Mouse (Mus musculus) MEL (cell line): ENCODE data around the gene Xylb.

ENCODE experiments used
- HCFC1 ChIP-seq: IDR thresholded peaks from 2 replicates; pipeline ENCODE4 v1.6.1; 2012; ENCODE audit warnings: low read depth, mild to moderate bottlenecking, inconsistent platforms, low read length, improper control_type of control experiment, moderate library complexity
- MEF2A ChIP-seq: IDR thresholded peaks from 2 replicates; pipeline ENCODE4 v1.6.1; 2014; ENCODE audit warnings: low read depth, mild to moderate bottlenecking, inconsistent platforms, low read length, improper control_type of control experiment; ENCODE audit not compliant: poor library complexity, insufficient replicate concordance, severe bottlenecking; ENCODE audit errors: extremely low read depth
- MXI1 ChIP-seq: IDR thresholded peaks from 2 replicates; pipeline ENCODE4 v1.6.1; 2011; ENCODE audit warnings: mild to moderate bottlenecking, low read depth, low read length, improper control_type of control experiment
- POLR2A ChIP-seq, 2 experiments: IDR thresholded peaks; 2 replicates each; pipeline ENCODE4 v1.6.1; 2011 to 2012; ENCODE audit warnings: low read length in 2 of 2, mild to moderate bottlenecking in 2 of 2, control low read depth in 1 of 2, improper control_type of control experiment in 1 of 2, low read depth in 1 of 2, moderate library complexity in 1 of 2; ENCODE audit not compliant: control insufficient read depth in 1 of 2, insufficient read depth in 1 of 2, poor library complexity in 1 of 2
- RAD21 ChIP-seq: IDR thresholded peaks from 2 replicates; pipeline ENCODE4 v1.6.1; 2011; ENCODE audit warnings: mild to moderate bottlenecking, low read depth, low read length, improper control_type of control experiment
- ZNF384 ChIP-seq: IDR thresholded peaks from 2 replicates; pipeline ENCODE4 v1.6.1; 2012; ENCODE audit warnings: low read depth, mild to moderate bottlenecking, inconsistent platforms, low read length, improper control_type of control experiment

- TF ChIP-seq ZNF384 = no peak
- TF ChIP-seq RAD21 = no peak
- no peak for TF ChIP-seq MXI1
- no peak for TF ChIP-seq POLR2A (IDR thresholded peaks at IDR 0.05; ENCODE audit: control insufficient read depth in 1 of 2, insufficient read depth in 1 of 2, low read depth in 1 of 2, low read length in 2 of 2, poor library complexity in 1 of 2)
- TF ChIP-seq HCFC1 = no peak
- no peak for TF ChIP-seq MEF2A
Observed at GRCm38 (mm10) chr9:119318891-119319290, 38.3 kb upstream of the Xylb start.
